Mouse (Mus musculus) MEL (cell line): ENCODE measurements around the gene Arid5a.

Experiments
- CHD2 ChIP-seq: IDR thresholded peaks from 2 replicates; pipeline ENCODE4 v1.6.1; 2011; ENCODE audit warnings: low read length, improper control_type of control experiment
- CTCF ChIP-seq, 3 experiments: IDR thresholded peaks in 2 of 3; conservative IDR thresholded peaks in 1 of 3; 2 replicates each; pipeline ENCODE4 v1.5.1; 2011 to 2012; ENCODE audit warnings: low read length in 3 of 3, low read depth in 2 of 3, mild to moderate bottlenecking in 2 of 3, improper control_type of control experiment in 1 of 3, inconsistent platforms in 1 of 3, mixed read lengths in 1 of 3, moderate library complexity in 1 of 3; ENCODE audit not compliant: control insufficient read depth in 1 of 3, insufficient read depth in 1 of 3, poor library complexity in 1 of 3, severe bottlenecking in 1 of 3
- ELF1 ChIP-seq: IDR thresholded peaks from 2 replicates; pipeline ENCODE4 v1.6.1; 2014; ENCODE audit warnings: low read depth, mild to moderate bottlenecking, inconsistent platforms, low read length, improper control_type of control experiment, moderate library complexity
- GABPA ChIP-seq: IDR thresholded peaks from 2 replicates; pipeline ENCODE4 v1.6.1; 2012; ENCODE audit warnings: low read depth, mild to moderate bottlenecking, inconsistent platforms, low read length, improper control_type of control experiment, moderate library complexity
- GATA1 ChIP-seq: IDR thresholded peaks from 2 replicates; pipeline ENCODE4 v1.6.1; 2011; ENCODE audit warnings: low read depth, low read length, improper control_type of control experiment
- MAFK ChIP-seq: IDR thresholded peaks from 2 replicates; pipeline ENCODE4 v1.6.1; 2011; ENCODE audit warnings: low read depth, mild to moderate bottlenecking, low read length, improper control_type of control experiment, borderline replicate concordance
- MAX ChIP-seq: IDR thresholded peaks from 2 replicates; pipeline ENCODE4 v1.6.1; 2011; ENCODE audit warnings: low read length, improper control_type of control experiment
- NRF1 ChIP-seq: IDR thresholded peaks from 2 replicates; pipeline ENCODE4 v1.6.1; 2014; ENCODE audit warnings: low read depth, mild to moderate bottlenecking, inconsistent platforms, low read length, improper control_type of control experiment, moderate library complexity; ENCODE audit not compliant: poor library complexity, insufficient read depth, severe bottlenecking
- POLR2A ChIP-seq, 2 experiments: IDR thresholded peaks; 2 replicates each; pipeline ENCODE4 v1.6.1; 2011 to 2012; ENCODE audit warnings: low read length in 2 of 2, mild to moderate bottlenecking in 2 of 2, control low read depth in 1 of 2, improper control_type of control experiment in 1 of 2, low read depth in 1 of 2, moderate library complexity in 1 of 2; ENCODE audit not compliant: control insufficient read depth in 1 of 2, insufficient read depth in 1 of 2, poor library complexity in 1 of 2
- UBTF ChIP-seq: IDR thresholded peaks from 2 replicates; pipeline ENCODE4 v1.6.1; 2012; ENCODE audit warnings: low read depth, mild to moderate bottlenecking, inconsistent platforms, low read length, improper control_type of control experiment, moderate library complexity, borderline replicate concordance; ENCODE audit not compliant: insufficient read depth
- ZC3H11A ChIP-seq: IDR thresholded peaks from 2 replicates; pipeline ENCODE4 v1.6.1; 2012; ENCODE audit warnings: low read depth, mild to moderate bottlenecking, inconsistent platforms, low read length, improper control_type of control experiment
- ZKSCAN1 ChIP-seq: IDR thresholded peaks from 2 replicates; pipeline ENCODE4 v1.6.1; 2012; ENCODE audit warnings: low read depth, mild to moderate bottlenecking, inconsistent platforms, low read length, improper control_type of control experiment, moderate library complexity
- ZMIZ1 ChIP-seq: IDR thresholded peaks from 2 replicates; pipeline ENCODE4 v1.6.1; 2012; ENCODE audit warnings: low read depth, mild to moderate bottlenecking, inconsistent platforms, low read length, improper control_type of control experiment, moderate library complexity

- TF ChIP-seq CTCF (IDR thresholded peaks at IDR 0.05 in 2 of 3, conservative IDR thresholded peaks at IDR 0.05 in 1 of 3; ENCODE audit: control insufficient read depth in 1 of 3, insufficient read depth in 1 of 3, low read depth in 2 of 3, low read length in 3 of 3, poor library complexity in 1 of 3, severe bottlenecking in 1 of 3) = no peak
- TF ChIP-seq POLR2A (IDR thresholded peaks at IDR 0.05; ENCODE audit: control insufficient read depth in 1 of 2, insufficient read depth in 1 of 2, low read depth in 1 of 2, low read length in 2 of 2, poor library complexity in 1 of 2) = no peak
- no peak for TF ChIP-seq UBTF
- TF ChIP-seq GABPA = no peak
- peak; percentile 88 for TF ChIP-seq GATA1
- no peak for TF ChIP-seq MAFK
- TF ChIP-seq ELF1 = no peak
- TF ChIP-seq ZMIZ1 = no peak
- TF ChIP-seq NRF1 = no peak
- TF ChIP-seq MAX = no peak
- no peak for TF ChIP-seq ZKSCAN1
- TF ChIP-seq CHD2 = no peak
- TF ChIP-seq ZC3H11A = no peak
These were observed 31.7 kb upstream of the Arid5a start for GRCm38 (mm10) chr1:36275635-36276389.
